1 mouse cellular context compared by ENCODE assay signal in genomic region chr5:115140726-115141125, GRCm38 (mm10).
TF ChIP-seq lines count a peak whose summit lies in the region.

No protein-coding gene starts in this region.

TF ChIP-seq in ES-E14, 5 proteins besides CTCF, POLR2A, EP300 and RAD21:
- TF ChIP-seq MAFK (IDR thresholded peaks at IDR 0.05; ENCODE audit: insufficient read depth, low read depth, low read length) (no peak), HCFC1 (IDR thresholded peaks at IDR 0.05; ENCODE audit: borderline replicate concordance, insufficient read depth, low read length) (no peak), ZC3H11A (IDR thresholded peaks at IDR 0.05; ENCODE audit: borderline replicate concordance, low read depth, low read length) (no peak), CHD2 (IDR thresholded peaks at IDR 0.05; ENCODE audit: low read depth, low read length) (no peak), ZNF384 (IDR thresholded peaks at IDR 0.05; ENCODE audit: low read depth, low read length) (no peak)
